Mouse (Mus musculus) megakaryocyte, embryonic 14.5 days (primary cell): ENCODE data around the gene Otx2. TPM values are rescaled to one million over a fixed set of nuclear protein-coding genes. Genes with fewer than 3 reads are reported as not detected.
"Not testable (repeated sequence)": the region's sequence is repeated elsewhere in the genome, so short reads cannot be mapped to it uniquely, and the experiment has no call there.

ENCODE experiments used
- H3K27me3 ChIP-seq: replicated peaks from 2 replicates; pipeline ENCODE3; 2012; ENCODE audit warnings: inconsistent platforms
- H3K36me3 ChIP-seq: replicated peaks from 2 replicates; pipeline ENCODE3; 2012; ENCODE audit warnings: low read length, inconsistent platforms, mixed read lengths
- H3K4me1 ChIP-seq: 2 replicates; pipeline ENCODE4 v1.6.1; 2012; ENCODE audit warnings: inconsistent platforms
- H3K4me3 ChIP-seq: replicated peaks from 2 replicates; pipeline ENCODE3; 2012; ENCODE audit warnings: moderate library complexity, mild to moderate bottlenecking, inconsistent platforms
- H3K9me3 ChIP-seq: 2 replicates; pipeline ENCODE4 v1.6.1; 2012; ENCODE audit warnings: inconsistent platforms
- FLI1 ChIP-seq: IDR thresholded peaks from 2 replicates; pipeline ENCODE4 v1.6.1; 2012; ENCODE audit warnings: low read length, inconsistent platforms, mixed read lengths
- GATA1 ChIP-seq: IDR thresholded peaks from 3 replicates; pipeline ENCODE4 v1.6.1; 2012; ENCODE audit warnings: mixed read lengths, low read length, inconsistent platforms, borderline replicate concordance
- polyA plus RNA-seq: library from polyadenylated mRNA; stranded (reverse); fragments of >175 nt; gene quantifications from 2 replicates; pipeline ENCODE4 v1.2.3, GENCODE M21; 2012; ENCODE audit warnings: low replicate concordance; ENCODE audit not compliant: insufficient read depth

The Otx2 gene
- polyA plus RNA-seq, 1 experiment: not detected

DNA sequence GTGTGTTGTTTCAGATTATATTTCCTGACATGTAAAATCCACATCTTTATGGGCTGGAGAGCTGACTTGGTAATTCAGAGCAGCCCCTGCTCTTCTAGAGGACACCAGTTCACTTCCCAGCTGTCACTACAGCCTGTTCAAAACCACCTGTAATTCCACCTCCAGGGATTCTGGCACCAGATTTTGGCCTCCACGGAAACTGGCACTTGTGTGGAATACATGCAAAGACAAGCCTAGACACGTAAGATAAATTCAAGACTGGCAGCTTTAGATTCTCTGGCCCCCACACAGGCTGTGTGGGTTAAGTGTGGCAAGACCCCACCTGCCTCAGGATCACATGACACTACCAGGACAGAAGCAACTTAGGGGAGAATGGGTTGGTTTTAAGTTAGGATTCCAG, 42.1 kb downstream of the Otx2 start:
- Histone ChIP-seq H3K36me3 (no peaks in the 10 kb centered on the region), H3K9me3 (peaks cover 4% of the 10 kb centered on the region; the same call in 1 of the 2 replicates), H3K4me1 (no peaks in the 10 kb centered on the region), H3K27me3 (no peaks in the 10 kb centered on the region), H3K4me3 (no peak overlapping the region)
- TF ChIP-seq GATA1: no peak
- no peak for TF ChIP-seq FLI1

DNA sequence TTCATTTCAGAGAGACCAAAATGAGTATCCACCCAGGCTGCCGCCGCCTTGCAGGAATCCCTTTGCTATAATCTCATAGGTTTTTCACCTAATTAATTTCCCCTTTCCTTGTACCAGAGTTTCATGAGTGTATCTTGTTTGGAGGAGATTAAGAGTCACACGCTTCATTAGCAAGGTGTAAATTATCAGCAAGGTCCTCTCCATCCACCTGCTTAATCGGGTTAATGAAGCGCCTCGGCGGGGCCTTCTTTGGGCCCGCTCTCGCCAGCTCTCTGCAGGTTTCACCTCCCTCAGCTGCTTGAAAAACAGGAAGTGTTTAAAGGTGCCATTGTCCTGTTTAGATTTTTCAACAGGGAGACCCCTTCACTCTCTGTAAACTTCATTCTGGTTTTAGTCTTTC, 44.2 kb downstream of the Otx2 start:
- H3K36me3 ChIP-seq: no peaks in the 10 kb centered on the region
- TF ChIP-seq FLI1 (no peak), GATA1 (no peak)
- no peaks in the 10 kb centered on the region for H3K4me1 ChIP-seq
- peaks cover 8% of the 10 kb centered on the region; the same call in 1 of the 2 replicates for H3K9me3 ChIP-seq
- no peak overlapping the region for H3K4me3 ChIP-seq
- no peaks in the 10 kb centered on the region for H3K27me3 ChIP-seq

DNA sequence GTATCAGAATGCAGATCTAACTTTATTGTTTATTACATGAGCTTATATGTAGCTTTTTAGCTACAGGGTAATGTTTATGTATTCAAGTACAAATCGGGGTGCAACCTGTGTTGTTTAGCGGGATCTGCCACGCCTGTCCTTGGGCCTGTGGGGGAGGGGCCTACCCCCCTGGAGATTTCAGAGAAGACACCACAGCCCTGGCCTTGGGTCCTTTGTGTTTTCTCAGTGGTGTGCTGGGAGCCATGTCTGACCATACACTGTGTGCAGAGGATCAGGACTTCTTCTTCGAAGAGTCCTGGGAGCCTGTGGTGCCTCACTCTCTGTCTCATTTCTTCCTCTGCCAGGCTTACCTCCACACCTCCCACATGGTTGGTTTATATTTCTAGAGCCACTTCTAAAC, 47.3 kb downstream of the Otx2 start:
- Histone ChIP-seq H3K36me3 (no peaks in the 10 kb centered on the region), H3K4me3 (no peak overlapping the region), H3K9me3 (peaks cover 11% of the 10 kb centered on the region; the same call in 1 of the 2 replicates), H3K27me3 (no peaks in the 10 kb centered on the region), H3K4me1 (no peaks in the 10 kb centered on the region)
- TF ChIP-seq FLI1 (no peak), GATA1 (no peak)

DNA sequence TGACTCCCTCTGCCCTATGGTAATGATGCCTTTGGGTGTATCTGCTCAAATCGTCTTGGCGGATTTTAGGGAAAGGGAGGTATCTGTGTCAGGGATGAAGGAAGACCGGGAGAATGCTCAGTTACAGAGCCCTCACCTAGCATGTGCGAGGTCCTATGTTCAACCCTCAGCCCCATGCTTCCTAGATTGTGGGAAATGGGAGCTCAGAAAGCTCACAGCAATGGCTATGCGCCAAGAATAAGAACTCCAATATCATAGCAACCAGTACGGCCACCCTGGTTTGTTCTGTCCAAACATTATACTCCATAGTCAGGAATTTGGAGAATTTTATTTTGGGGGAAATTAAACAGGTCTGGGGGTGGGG, 48.3 kb downstream of the Otx2 start:
- Histone ChIP-seq H3K27me3 (no peaks in the 10 kb centered on the region), H3K9me3 (peaks cover 16% of the 10 kb centered on the region; the same call in 1 of the 2 replicates), H3K4me1 (no peaks in the 10 kb centered on the region), H3K4me3 (no peak overlapping the region), H3K36me3 (no peaks in the 10 kb centered on the region)
- TF ChIP-seq GATA1: no peak
- TF ChIP-seq FLI1: no peak

DNA sequence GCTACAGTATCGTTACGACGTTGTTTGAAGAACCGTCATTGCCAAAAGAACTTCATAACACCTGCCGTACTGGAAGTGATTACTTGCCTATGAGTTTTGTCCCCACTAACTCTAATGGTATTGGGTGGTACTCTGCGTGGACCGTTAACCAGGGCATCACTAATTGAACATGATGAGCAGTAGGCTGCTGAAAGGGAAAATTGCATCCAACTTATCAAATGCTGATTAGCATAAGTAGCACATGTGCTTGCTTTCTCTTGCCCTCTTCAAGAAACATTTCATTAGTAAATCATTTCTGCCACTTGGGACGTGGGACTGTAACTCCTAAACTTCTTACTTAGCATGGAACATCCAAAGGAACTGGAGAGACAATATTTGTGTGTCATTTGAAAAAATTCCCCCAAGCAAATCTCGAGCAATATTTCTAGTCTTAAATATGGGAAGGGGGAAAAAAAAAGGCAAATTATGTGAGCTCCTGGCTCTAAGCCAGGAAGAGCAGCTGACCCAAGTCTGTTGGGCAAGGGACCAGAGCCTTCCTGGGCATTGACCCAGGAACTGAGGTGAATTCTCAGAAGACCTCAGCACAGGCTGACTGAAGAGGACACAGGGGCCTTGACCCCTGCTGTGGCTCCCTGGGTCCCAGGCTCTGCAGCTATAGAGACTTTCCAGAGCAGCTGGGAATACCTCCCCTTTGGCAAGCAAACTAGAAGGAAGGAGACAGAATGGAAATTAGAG, 48.9 kb downstream of the Otx2 start:
- Histone ChIP-seq H3K27me3 (no peaks in the 10 kb centered on the region), H3K9me3 (peaks cover 16% of the 10 kb centered on the region; the same call in 1 of the 2 replicates), H3K36me3 (no peaks in the 10 kb centered on the region), H3K4me1 (no peaks in the 10 kb centered on the region), H3K4me3 (no peak overlapping the region)
- TF ChIP-seq GATA1 (no peak), FLI1 (no peak)

DNA sequence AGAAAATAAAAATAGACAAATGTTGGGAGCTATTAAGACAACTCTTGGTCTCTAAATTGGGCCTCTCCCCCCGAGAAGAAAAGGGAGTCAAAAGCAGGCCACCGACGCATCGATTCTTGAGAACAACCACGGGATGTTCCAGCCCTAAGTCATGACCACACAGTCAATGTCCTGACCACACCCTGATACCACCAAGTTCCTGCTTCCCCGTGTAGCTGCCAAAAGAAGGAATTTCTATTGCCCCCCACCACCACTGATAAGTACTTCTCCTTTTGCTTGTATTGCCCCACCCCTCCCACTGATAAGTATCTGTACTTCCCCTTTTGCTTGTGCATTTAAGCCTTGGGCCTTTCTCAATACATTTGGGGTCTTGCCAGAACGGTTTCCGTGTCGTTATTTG, 50.9 kb downstream of the Otx2 start:
- not testable (repeated sequence) for H3K4me3 ChIP-seq, H3K36me3 ChIP-seq, H3K4me1 ChIP-seq, H3K27me3 ChIP-seq
- H3K9me3 ChIP-seq: peaks cover 19% of the 10 kb centered on the region

DNA sequence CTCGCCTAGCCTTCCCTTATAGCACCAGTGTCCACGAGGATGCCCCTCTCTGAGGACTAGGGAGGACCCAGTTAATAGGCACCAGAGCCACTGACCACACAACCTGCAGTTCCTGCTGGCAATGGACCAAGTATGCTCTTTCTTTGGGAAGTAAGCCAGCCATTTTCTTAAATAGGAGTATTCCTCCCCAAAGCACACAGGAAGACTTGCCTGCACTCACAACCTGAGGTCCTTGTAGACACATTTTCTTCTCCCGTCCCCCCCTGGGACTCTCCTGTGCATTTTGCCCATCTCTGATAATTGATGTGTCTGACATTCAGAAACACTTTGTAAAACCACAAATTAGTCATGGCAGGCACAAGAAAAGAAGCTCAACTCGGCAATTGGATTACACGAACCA, 57.3 kb downstream of the Otx2 start:
- no peak overlapping the region for H3K4me3 ChIP-seq
- H3K27me3 ChIP-seq: no peaks in the 10 kb centered on the region
- peaks cover 28% of the 10 kb centered on the region for H3K9me3 ChIP-seq
- H3K4me1 ChIP-seq: no peaks in the 10 kb centered on the region
- no peaks in the 10 kb centered on the region for H3K36me3 ChIP-seq
- TF ChIP-seq GATA1 (no peak), FLI1 (no peak)

DNA sequence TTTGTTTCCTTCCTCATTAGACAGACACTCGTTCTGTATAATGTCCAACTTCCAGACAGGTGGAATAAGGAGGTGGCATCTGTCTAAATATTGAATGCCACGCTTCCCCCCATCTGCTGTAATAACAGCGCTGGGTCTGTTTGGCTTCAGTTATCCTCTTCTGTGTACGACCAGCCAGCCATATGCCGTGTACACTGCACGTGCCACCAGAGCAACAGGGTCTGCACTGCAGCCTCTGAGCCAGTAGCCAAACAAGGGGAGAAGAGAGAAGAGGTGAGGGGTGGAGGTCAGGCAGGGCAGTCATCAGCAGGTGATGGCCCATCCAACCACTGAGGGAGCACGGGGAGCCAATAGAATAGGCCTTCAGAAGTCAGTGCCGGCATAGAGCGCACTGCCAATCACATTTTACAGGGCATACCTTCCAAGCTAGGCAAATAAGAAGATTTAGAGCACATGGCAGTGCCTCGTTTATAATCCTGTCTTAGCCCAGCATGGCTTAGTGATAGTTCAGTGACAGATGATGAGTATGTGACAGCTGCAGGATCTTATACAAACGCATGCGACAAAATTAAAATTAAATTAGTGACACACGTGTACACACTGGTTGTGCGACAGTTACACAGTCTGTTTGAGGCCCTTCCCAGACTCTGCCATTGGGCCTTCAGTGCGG, 64.8 kb downstream of the Otx2 start:
- no peaks in the 10 kb centered on the region for H3K4me1 ChIP-seq
- peak overlapping the region; percentile 38 for H3K4me3 ChIP-seq
- H3K36me3 ChIP-seq: no peaks in the 10 kb centered on the region
- TF ChIP-seq FLI1: no peak
- TF ChIP-seq GATA1: no peak
- no peaks in the 10 kb centered on the region for H3K27me3 ChIP-seq
- H3K9me3 ChIP-seq: peaks cover 12% of the 10 kb centered on the region

Other genes with a start within 250 kb of the Otx2 start
- gene Tmem260, start 227.7 kb downstream of the Otx2 start, polyA plus RNA-seq: 1.7 and 5.2 TPM in 2 replicates